Mouse (Mus musculus) megakaryocyte, embryonic 14.5 days (primary cell): ENCODE results near the gene Gm3435.
"Not testable (repeated sequence)": the region's sequence is repeated elsewhere in the genome, so short reads cannot be mapped to it uniquely, and the experiment has no call there.

Experiments used
- FLI1 ChIP-seq: IDR thresholded peaks from 2 replicates; pipeline ENCODE4 v1.6.1; 2012; ENCODE audit warnings: low read length, inconsistent platforms, mixed read lengths
- GATA1 ChIP-seq: IDR thresholded peaks from 3 replicates; pipeline ENCODE4 v1.6.1; 2012; ENCODE audit warnings: mixed read lengths, low read length, inconsistent platforms, borderline replicate concordance

DNA sequence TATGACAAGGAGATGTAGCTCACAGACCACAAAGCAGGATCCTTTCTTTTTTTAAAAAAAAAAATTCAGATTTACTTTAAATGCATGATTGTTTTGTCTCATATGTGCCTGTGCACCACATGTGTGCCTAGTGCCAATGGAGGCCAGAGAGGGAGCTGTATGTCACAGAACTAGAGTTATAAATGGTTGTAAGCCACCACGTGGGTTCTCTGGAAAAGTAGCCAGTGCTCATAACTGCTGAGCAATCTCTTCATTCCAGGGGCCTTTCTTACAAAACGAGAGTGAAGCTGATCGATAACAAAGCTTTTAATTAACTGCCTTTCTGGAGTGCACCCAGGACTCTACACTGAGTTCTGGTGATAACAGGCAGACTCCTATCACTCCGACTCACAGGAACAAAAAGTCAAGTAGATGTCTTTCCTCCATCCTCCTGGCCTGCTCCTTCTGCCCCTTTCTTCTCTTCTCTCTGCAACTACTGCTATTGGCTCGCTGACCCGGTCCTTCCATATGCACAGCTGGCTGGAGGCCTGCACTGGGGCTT lies 41.5 kb upstream of the Gm3435 start:
- TF ChIP-seq FLI1, GATA1: not testable (repeated sequence)
